Mouse (Mus musculus): ENCODE measurements around the gene Gm21974. TPM values are rescaled to one million over a fixed set of nuclear protein-coding genes. Genes with fewer than 3 reads are reported as not detected.
"Not testable (repeated sequence)": the region's sequence is repeated elsewhere in the genome, so short reads cannot be mapped to it uniquely, and the experiment has no call there.

Gene Gm21974
- polyA plus RNA-seq, 1 experiment from 2014 or later = not detected

GRCm38 (mm10) chr7:127842001-127842718 lies 53.1 kb downstream of the Gm21974 start:
- Histone ChIP-seq H3K4me3 (replicated peaks) (peak overlapping the region; percentile 79), H3K36me3 (replicated peaks) (peaks cover 25% of the 10 kb centered on the region), H3K4me2 (peak overlapping the region; percentile 100), H3K27ac (replicated peaks) (peak overlapping the region; percentile 92), H3K9me3 (replicated peaks) (no peaks in the 10 kb centered on the region), H3K4me1 (replicated peaks) (peaks cover 30% of the 10 kb centered on the region), H3K27me3 (no peaks in the 10 kb centered on the region), H3K9ac (peak overlapping the region; percentile 78)
- peak; percentile 59 for ATAC-seq (ENCODE audit: insufficient read depth)
- WGBS (ENCODE audit: insufficient replicate concordance) = under 1% methylated on average over 40 of the region's 40 CpGs

GRCm38 (mm10) chr7:127841340-127842000 lies 53.8 kb downstream of the Gm21974 start:
- Histone ChIP-seq H3K9me3 (replicated peaks) (no peaks in the 10 kb centered on the region), H3K36me3 (replicated peaks) (peaks cover 18% of the 10 kb centered on the region), H3K9ac (peak overlapping the region; percentile 78), H3K4me1 (replicated peaks) (peaks cover 30% of the 10 kb centered on the region), H3K4me3 (replicated peaks) (peak overlapping the region; percentile 79), H3K27me3 (no peaks in the 10 kb centered on the region), H3K4me2 (peak overlapping the region; percentile 100), H3K27ac (replicated peaks) (peak overlapping the region; percentile 92)
- WGBS (ENCODE audit: insufficient replicate concordance) = under 1% methylated on average over 46 of the region's 46 CpGs
- peak; percentile 86 for ATAC-seq (ENCODE audit: insufficient read depth)

GRCm38 (mm10) chr7:127840886-127841285 lies 54.4 kb downstream of the Gm21974 start:
- Histone ChIP-seq H3K4me1 (replicated peaks) (peaks cover 30% of the 10 kb centered on the region), H3K4me2 (peak overlapping the region; percentile 100), H3K9ac (peak overlapping the region; percentile 78), H3K27ac (replicated peaks) (peak overlapping the region; percentile 92), H3K27me3 (no peaks in the 10 kb centered on the region), H3K9me3 (replicated peaks) (no peaks in the 10 kb centered on the region), H3K4me3 (replicated peaks) (peak overlapping the region; percentile 79), H3K36me3 (replicated peaks) (peaks cover 13% of the 10 kb centered on the region)
- 6% methylated on average over 15 of the region's 15 CpGs for WGBS (ENCODE audit: insufficient replicate concordance)
- 0 out of 2 replicates have a peak, but pooled peaks have one; percentile 13 for ATAC-seq (ENCODE audit: insufficient read depth)

GRCm38 (mm10) chr7:127840031-127840430 lies 55.2 kb downstream of the Gm21974 start:
- not testable (repeated sequence) for ATAC-seq (ENCODE audit: insufficient read depth); H3K9me3 ChIP-seq (replicated peaks); H3K4me3 ChIP-seq (replicated peaks); H3K27me3 ChIP-seq; H3K9ac ChIP-seq; H3K27ac ChIP-seq (replicated peaks); H3K4me2 ChIP-seq
- WGBS (ENCODE audit: insufficient replicate concordance) = 80% methylated on average over 2 of the region's 2 CpGs
- Histone ChIP-seq H3K36me3 (replicated peaks) (peaks cover 13% of the 10 kb centered on the region), H3K4me1 (replicated peaks) (peaks cover 30% of the 10 kb centered on the region)

GRCm38 (mm10) chr7:127837878-127838277 lies 57.4 kb downstream of the Gm21974 start:
- H3K4me3 ChIP-seq (replicated peaks); H3K9ac ChIP-seq; H3K9me3 ChIP-seq (replicated peaks); H3K36me3 ChIP-seq (replicated peaks); H3K27ac ChIP-seq (replicated peaks); H3K27me3 ChIP-seq; H3K4me2 ChIP-seq; ATAC-seq (ENCODE audit: insufficient read depth): not testable (repeated sequence)
- 73% methylated on average over 4 of the region's 4 CpGs for WGBS (ENCODE audit: insufficient replicate concordance)
- H3K4me1 ChIP-seq (replicated peaks) = peaks cover 27% of the 10 kb centered on the region

- Histone ChIP-seq H3K4me1 (replicated peaks) (peaks cover 23% of the 10 kb centered on the region), H3K36me3 (replicated peaks) (no peaks in the 10 kb centered on the region), H3K4me2 (no peak overlapping the region), H3K9ac (no peak overlapping the region), H3K27me3 (no peaks in the 10 kb centered on the region), H3K27ac (replicated peaks) (no peak overlapping the region), H3K9me3 (replicated peaks) (no peaks in the 10 kb centered on the region), H3K4me3 (replicated peaks) (no peak overlapping the region)
- no peak for ATAC-seq (ENCODE audit: insufficient read depth)
- 87% methylated on average over 5 of the region's 5 CpGs for WGBS (ENCODE audit: insufficient replicate concordance)
These were observed 57.8 kb downstream of the Gm21974 start for GRCm38 (mm10) chr7:127837473-127837872.

Other genes starting within 250 kb of the Gm21974 start
- 22.9 and 23.7 TPM in 2 replicates for gene Bcl7c, start 186.5 kb downstream of the Gm21974 start, polyA plus RNA-seq (2015; fragmentation: Nextera tagmentation; extraction: Ambion mirVana)
- 2.7 and 2.8 TPM in 2 replicates for gene Ctf1, start 182.7 kb downstream of the Gm21974 start, polyA plus RNA-seq (2015; fragmentation: Nextera tagmentation; extraction: Ambion mirVana)
- 0.06 and 0.10 TPM in 2 replicates for gene Ctf2, start 163.3 kb downstream of the Gm21974 start, polyA plus RNA-seq (2015; fragmentation: Nextera tagmentation; extraction: Ambion mirVana)
- 2.8 and 2.9 TPM in 2 replicates for gene Fbxl19, start 150.9 kb downstream of the Gm21974 start, polyA plus RNA-seq (2015; fragmentation: Nextera tagmentation; extraction: Ambion mirVana)
- 11.0 and 13.1 TPM in 2 replicates for gene Orai3, start 125.6 kb downstream of the Gm21974 start, polyA plus RNA-seq (2015; fragmentation: Nextera tagmentation; extraction: Ambion mirVana)
- 9.2 and 9.3 TPM in 2 replicates for gene Setd1a, start 118.8 kb downstream of the Gm21974 start, polyA plus RNA-seq (2015; fragmentation: Nextera tagmentation; extraction: Ambion mirVana)
- gene Gm49388, start 109.8 kb downstream of the Gm21974 start, polyA plus RNA-seq (2015; fragmentation: Nextera tagmentation; extraction: Ambion mirVana) = not detected in 2 replicates
- gene Hsd3b7, start 94.8 kb downstream of the Gm21974 start, polyA plus RNA-seq (2015; fragmentation: Nextera tagmentation; extraction: Ambion mirVana) = 55.9 and 75.3 TPM in 2 replicates
- gene Stx4a, start 71.2 kb downstream of the Gm21974 start, polyA plus RNA-seq (2015; fragmentation: Nextera tagmentation; extraction: Ambion mirVana) = 14.6 and 14.9 TPM in 2 replicates
- 0.43 and 0.44 TPM in 2 replicates for gene Stx1b, start 70.9 kb downstream of the Gm21974 start, polyA plus RNA-seq (2015; fragmentation: Nextera tagmentation; extraction: Ambion mirVana)
- 3.8 and 5.0 TPM in 2 replicates for gene Zfp646, start 19.2 kb downstream of the Gm21974 start, polyA plus RNA-seq (2015; fragmentation: Nextera tagmentation; extraction: Ambion mirVana)
- gene Zfp668, start 18.6 kb downstream of the Gm21974 start, polyA plus RNA-seq (2015; fragmentation: Nextera tagmentation; extraction: Ambion mirVana) = 5.7 and 6.8 TPM in 2 replicates
- gene Prss53, start 4.5 kb downstream of the Gm21974 start, polyA plus RNA-seq (2015; fragmentation: Nextera tagmentation; extraction: Ambion mirVana) = 0.21 and 0.46 TPM in 2 replicates
- gene Vkorc1, start 163 bp upstream of the Gm21974 start, polyA plus RNA-seq (2015; fragmentation: Nextera tagmentation; extraction: Ambion mirVana) = 122 and 141 TPM in 2 replicates
- gene Bckdk, start 8.6 kb upstream of the Gm21974 start, polyA plus RNA-seq (2015; fragmentation: Nextera tagmentation; extraction: Ambion mirVana) = 51.5 and 59.2 TPM in 2 replicates
- 15.0 TPM in 2 replicates for gene Kat8, start 17.1 kb upstream of the Gm21974 start, polyA plus RNA-seq (2015; fragmentation: Nextera tagmentation; extraction: Ambion mirVana)
- gene Prss8, start 34.6 kb upstream of the Gm21974 start, polyA plus RNA-seq (2015; fragmentation: Nextera tagmentation; extraction: Ambion mirVana) = 13.9 and 17.4 TPM in 2 replicates
- gene Prss36, start 51.3 kb upstream of the Gm21974 start, polyA plus RNA-seq (2015; fragmentation: Nextera tagmentation; extraction: Ambion mirVana) = 2.7 and 3.3 TPM in 2 replicates
- 120 and 123 TPM in 2 replicates for gene Fus, start 72.0 kb upstream of the Gm21974 start, polyA plus RNA-seq (2015; fragmentation: Nextera tagmentation; extraction: Ambion mirVana)
- gene Pycard, start 98.4 kb upstream of the Gm21974 start, polyA plus RNA-seq (2015; fragmentation: Nextera tagmentation; extraction: Ambion mirVana) = 24.9 and 29.1 TPM in 2 replicates
- gene Trim72, start 108.5 kb upstream of the Gm21974 start, polyA plus RNA-seq (2015; fragmentation: Nextera tagmentation; extraction: Ambion mirVana) = 0.25 and 0.38 TPM in 2 replicates
- 6.0 TPM in 2 replicates for gene Itgam, start 167.2 kb upstream of the Gm21974 start, polyA plus RNA-seq (2015; fragmentation: Nextera tagmentation; extraction: Ambion mirVana)
- gene Gm49368, start 167.2 kb upstream of the Gm21974 start, polyA plus RNA-seq (2015; fragmentation: Nextera tagmentation; extraction: Ambion mirVana) = 0.20 TPM in 1 of 2 replicates, not detected in the other
- 0.13 and 0.21 TPM in 2 replicates for gene Itgax, start 234.1 kb upstream of the Gm21974 start, polyA plus RNA-seq (2015; fragmentation: Nextera tagmentation; extraction: Ambion mirVana)